Mouse (Mus musculus): Measurements from ENCODE around the gene Ccdc107.

Gene Ccdc107

DNA sequence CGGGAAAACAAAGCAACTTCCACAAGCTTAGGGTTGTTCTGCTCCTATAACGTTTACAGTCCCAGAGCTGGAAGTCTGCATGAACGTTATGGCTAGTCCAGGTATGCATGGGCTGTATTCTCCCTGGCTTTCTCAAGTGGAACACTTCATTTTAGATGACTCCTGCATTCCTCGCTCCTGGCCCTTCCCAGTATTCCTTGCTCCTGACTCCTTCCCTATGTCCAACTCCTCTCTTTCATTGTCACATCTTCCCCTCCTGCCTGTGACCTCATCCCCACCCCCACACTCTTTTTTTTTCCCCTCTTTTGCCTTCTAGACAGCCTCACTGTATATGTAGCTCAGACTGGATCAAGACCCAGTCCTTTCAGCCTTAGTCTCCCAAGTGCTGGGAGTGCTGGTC lies 21.1 kb downstream of the Ccdc107 start:
- no peak for DNase-seq

DNA sequence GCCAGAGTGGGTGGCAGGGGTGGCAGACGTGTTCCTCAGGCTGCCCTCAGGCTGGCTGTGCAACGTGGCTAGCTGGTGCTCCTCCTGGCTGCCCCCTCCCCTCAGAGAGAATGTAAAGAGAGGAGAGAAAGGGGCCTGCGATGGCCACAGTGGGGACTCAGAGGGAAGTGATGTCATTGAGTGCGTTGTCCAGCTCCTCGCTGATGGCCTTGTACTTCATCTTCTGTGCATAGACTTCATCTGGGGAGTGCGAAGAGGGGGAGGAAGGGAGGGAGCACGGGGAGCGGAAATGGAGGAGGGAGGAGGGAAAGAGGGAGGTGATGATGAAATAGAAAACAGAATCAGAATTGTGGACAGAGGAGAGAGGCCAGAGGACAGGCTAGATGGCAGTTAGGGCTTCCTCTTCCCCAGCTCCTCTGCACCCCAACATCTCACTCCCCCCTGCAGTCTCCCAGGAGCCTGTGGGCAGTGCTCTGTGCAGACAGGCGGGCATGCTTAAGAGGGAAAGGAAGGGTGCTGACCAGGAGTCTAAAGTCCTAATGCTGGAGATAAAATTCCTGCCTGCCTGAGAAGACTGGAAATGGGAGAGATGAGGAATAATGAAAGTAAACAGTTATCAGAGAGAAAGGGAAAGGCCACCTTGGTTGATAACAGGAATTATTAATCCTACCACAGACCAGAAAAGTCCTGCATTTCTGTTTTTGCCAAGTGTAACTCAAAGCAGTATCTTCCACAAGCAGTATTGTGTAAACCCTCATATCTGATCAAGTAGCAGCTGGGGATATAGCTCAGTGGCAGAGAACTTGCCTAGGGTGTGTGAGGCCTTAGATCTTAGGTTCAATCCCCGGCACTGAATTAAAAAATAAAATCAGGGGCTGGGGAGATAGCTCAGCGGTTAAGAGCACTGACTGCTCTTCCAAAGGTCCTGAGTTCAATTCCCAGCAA lies 23.3 kb downstream of the Ccdc107 start:
- DNase-seq, result no peak

DNA sequence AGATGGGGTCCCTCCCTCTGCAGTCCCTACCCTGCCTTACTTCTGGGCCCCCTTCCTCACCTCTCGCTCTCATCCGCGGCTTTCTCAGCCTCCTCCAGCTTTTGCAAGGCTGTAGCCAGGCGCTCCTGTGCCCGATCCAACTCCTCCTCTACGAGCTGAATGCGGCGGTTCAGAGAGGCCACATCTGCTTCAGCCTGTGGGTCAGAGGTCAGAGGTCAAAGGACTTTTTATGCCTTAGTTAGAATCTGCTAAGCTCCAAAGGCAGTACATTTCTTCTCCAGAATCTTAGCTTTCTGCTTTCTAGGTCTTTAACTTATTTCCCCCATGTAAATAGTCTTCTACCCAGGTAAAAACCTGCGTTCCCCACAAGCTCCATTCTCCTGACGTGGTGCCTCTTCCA lies 26.9 kb downstream of the Ccdc107 start:
- DNase-seq, result no peak

DNA sequence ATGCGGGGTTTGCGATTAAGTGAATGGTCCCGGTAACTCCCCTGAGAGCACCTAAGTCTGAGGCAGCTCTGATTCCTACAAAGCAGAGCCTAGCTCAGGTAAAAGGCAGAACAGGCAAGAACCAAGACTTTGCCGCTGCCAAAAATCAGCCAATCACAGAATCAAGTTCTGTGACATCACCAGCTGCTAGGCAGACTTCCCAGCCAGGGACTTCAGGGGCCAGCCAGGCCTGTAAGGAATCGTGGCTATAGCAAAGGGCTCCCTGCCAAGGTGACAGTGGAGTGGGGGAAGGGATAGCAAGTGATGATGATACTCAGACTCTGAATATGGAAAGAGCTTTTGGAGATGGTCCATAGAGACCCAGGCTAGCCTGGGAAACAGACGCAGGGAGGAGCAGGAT lies 27.3 kb downstream of the Ccdc107 start:
- DNase-seq, result peak; percentile 94

DNA sequence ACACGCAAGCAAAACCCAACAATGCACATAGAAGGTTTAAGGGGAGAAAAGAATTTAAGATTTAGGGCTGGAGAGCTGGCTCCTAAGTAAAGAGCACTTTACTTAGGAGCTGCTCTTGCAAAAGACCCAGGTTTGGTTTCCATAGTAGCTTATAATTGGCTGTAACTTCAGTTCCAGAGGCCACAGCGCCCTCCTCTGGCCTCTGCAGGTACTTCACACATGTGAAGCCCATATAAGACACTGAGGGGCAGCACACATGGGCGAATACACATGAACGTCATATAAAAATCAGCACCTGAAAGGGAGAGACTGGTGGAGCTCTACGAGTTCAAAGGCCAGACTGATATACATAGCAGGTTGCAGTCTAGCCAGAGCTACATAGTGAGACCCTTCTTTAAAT lies 35.2 kb downstream of the Ccdc107 start:
- no peak for DNase-seq

DNA sequence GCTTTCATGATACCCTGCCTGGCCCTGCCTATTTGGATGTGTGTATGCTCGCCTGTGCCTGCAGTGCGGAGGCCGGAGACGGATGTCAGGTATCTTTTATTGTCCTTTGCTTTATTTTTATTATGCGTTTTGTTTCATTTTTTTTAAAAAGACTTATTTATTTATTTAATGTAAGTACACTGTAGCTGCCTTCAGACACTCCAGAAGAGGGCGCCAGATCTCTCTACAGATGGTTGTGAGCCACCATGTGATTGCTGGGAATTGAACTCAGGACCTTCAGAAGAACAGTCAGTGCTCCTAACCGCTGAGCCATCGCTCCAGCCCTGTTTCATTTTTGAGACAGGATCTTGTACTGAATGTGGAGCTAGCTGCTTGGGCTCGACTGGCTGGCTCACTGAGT lies 35.8 kb downstream of the Ccdc107 start:
- no peak for DNase-seq

DNA sequence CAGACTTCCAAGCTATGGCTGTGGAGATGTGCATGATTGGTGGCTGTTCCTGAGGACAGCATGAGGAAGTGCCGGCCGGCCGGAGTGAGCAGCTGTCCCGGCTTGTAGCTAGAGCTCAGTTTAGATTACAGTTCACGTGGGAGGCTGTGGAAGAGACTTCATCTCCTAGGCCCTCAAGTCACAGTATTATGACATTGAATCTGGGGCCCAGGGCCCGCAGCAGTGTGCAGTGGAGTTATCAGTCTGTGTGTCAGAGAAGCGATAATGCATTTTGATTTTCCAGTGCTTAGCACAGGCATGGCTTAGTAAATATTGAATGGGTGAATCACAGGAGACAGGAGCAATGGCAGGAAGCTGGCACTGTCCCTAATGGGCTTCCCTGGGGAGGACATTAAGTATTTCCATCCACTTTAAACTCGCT lies 37.4 kb downstream of the Ccdc107 start:
- DNase-seq, result no peak

DNA sequence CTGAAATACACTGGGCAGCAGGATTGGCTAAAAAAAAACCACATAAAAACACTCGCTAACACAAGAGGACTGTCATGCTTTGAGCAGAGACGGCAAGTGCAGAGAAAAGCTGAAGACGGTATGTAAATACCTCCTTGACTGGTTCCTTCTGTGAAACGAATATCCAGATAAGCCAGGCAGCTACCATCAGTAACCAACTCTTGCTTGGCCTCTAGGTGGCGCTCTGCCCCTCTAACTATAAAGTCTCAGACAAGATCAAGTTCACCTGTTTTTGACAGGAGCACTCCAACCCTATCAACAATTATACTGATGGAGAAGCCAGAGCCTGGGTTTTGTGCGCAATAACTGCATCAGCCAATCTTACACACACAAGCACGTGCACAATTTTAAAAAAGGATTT lies 37.9 kb downstream of the Ccdc107 start:
- peak; percentile 83 for DNase-seq

DNA sequence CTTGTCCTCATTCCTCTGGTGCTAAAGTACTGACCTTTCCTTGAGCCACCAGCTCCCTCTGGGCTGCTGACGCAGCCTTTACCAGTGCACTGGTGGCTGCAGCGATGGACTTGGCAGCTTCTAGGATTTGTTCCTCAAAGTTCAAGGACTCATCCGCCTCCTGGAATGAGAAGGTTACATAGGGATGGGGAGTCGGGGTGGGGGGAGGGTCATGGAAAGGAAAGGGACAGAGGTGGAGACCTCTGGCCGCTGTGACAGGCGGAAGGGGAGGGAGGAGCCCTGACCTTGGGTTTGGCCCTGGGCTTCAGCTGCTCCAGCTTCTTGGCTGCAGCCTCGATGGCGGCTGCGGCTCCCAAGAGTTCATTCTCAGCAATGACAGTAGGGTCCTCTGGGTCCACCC lies 40.6 kb downstream of the Ccdc107 start:
- no peak for DNase-seq

DNA sequence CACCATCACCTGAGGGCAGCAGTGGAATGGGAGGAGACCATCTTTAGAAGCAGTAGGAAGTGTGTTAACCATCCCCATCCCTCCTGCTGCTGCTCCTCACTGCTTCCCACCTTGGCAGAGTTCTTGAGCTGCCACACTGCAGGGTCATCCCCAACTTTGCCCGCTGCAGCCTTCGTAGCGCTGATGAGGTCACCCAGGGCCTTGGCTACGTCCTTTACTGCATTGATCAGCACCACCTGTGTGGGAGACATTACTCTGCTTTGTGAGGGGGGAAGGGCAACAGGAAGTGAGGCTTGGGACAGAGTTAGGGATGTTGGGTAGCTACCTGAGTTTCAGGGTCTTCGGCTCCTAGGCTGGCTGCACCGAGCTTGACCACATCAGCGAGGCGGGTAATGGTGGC lies 42.9 kb downstream of the Ccdc107 start:
- DNase-seq, result no peak

DNA sequence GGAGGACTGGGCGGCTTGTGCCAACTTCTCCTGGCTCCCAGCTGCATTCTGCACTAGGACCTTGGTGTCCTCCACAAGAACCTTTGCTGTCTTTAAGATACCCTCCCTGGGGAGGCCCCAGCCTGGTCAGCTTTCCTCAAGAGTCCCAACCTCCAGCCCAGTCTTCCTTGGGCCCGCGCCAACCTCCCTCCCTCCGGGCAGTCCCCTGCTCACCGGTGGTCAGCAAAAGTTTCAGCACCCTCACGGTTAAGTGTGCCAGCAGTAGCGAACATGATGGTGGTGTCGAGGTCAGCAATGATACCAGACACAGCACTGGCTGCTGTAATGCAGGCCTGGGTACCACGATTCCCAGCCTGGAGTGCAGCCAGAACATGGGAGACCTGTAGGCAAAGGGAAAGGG lies 43.3 kb downstream of the Ccdc107 start:
- no peak for DNase-seq

DNA sequence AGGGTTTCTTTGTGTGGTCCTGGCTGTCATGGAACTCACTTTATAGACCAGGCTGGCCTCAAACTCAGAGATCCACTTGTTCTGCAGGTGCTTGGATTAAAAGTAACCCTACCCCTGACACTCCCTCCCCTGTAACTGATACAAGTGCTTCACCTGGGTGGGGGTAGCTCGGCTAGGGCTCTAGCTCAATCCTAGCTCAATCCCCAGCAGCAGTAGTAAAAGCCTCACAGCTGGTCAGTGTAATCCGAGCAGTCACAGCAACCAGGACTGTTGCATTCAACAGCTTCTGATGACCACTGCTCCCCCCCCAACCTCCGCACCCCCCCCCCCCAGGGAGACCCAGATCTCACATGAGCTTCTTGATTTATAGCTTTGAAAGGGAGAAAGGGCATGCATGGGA lies 49.3 kb downstream of the Ccdc107 start:
- no peak for DNase-seq

Data from lung, postnatal 10 days (tissue).